Mouse (Mus musculus) retina, embryonic 14.5 days (tissue): ENCODE data around the gene Tcf15.

ENCODE experiments used
- DNase-seq: peaks from one replicate; pipeline ENCODE4 v3.0.0-alpha.2; 2015; ENCODE audit warnings: low spot score

Tcf15 gene

GRCm38 (mm10) chr2:152143279-152144157 lies at the start of gene Tcf15:
Gene Tcf15, plus strand, starts transcription at chr2:152143561.
- peak; percentile 66 for DNase-seq

- DNase-seq = no peak
These were observed 48.4 kb upstream of the Tcf15 start for GRCm38 (mm10) chr2:152094856-152095545.

GRCm38 (mm10) chr2:152096922-152097321 lies 46.4 kb upstream of the Tcf15 start:
- no peak for DNase-seq

- no peak for DNase-seq
These were observed 45.4 kb upstream of the Tcf15 start for GRCm38 (mm10) chr2:152097916-152098315.

GRCm38 (mm10) chr2:152099538-152099937 lies 43.8 kb upstream of the Tcf15 start:
- DNase-seq = no peak

- no peak for DNase-seq
These were observed 41.6 kb upstream of the Tcf15 start for GRCm38 (mm10) chr2:152101761-152102160.

- DNase-seq = no peak
These were observed 41.0 kb upstream of the Tcf15 start for GRCm38 (mm10) chr2:152102369-152102768.

- no peak for DNase-seq
These were observed 38.5 kb upstream of the Tcf15 start for GRCm38 (mm10) chr2:152104711-152105317.

GRCm38 (mm10) chr2:152105318-152106224 lies 37.8 kb upstream of the Tcf15 start, which contains the start of gene Srxn1:
Gene Srxn1, plus strand, starts transcription at chr2:152105516.
- DNase-seq = peak; percentile 88

- DNase-seq = no peak
These were observed 37.2 kb upstream of the Tcf15 start for GRCm38 (mm10) chr2:152106225-152106595.

GRCm38 (mm10) chr2:152106597-152106996 lies 36.8 kb upstream of the Tcf15 start:
- DNase-seq = no peak

- DNase-seq = no peak
These were observed 34.7 kb upstream of the Tcf15 start for GRCm38 (mm10) chr2:152108702-152109101.

GRCm38 (mm10) chr2:152109386-152109785 lies 34.0 kb upstream of the Tcf15 start:
- DNase-seq = no peak

GRCm38 (mm10) chr2:152111311-152111710 lies 32.0 kb upstream of the Tcf15 start:
- no peak for DNase-seq

GRCm38 (mm10) chr2:152111920-152112319 lies 31.4 kb upstream of the Tcf15 start:
- peak; percentile 96 for DNase-seq

- no peak for DNase-seq
These were observed 30.9 kb upstream of the Tcf15 start for GRCm38 (mm10) chr2:152112490-152112889.

- no peak for DNase-seq
These were observed 30.4 kb upstream of the Tcf15 start for GRCm38 (mm10) chr2:152112970-152113369.

GRCm38 (mm10) chr2:152114057-152114975 lies 29.0 kb upstream of the Tcf15 start:
- DNase-seq = peak; percentile 55

GRCm38 (mm10) chr2:152117694-152118093 lies 25.7 kb upstream of the Tcf15 start:
- no peak for DNase-seq

- DNase-seq = no peak
These were observed 24.0 kb upstream of the Tcf15 start for GRCm38 (mm10) chr2:152119228-152119865.
